Mouse (Mus musculus) Muller cell, postnatal 12 days (primary cell): ENCODE measurements around the gene Magix.

ENCODE experiments used
- DNase-seq: peaks from one replicate; pipeline ENCODE4 v3.0.0-alpha.2; 2015; ENCODE audit errors: inconsistent ontology term

Magix gene

DNA sequence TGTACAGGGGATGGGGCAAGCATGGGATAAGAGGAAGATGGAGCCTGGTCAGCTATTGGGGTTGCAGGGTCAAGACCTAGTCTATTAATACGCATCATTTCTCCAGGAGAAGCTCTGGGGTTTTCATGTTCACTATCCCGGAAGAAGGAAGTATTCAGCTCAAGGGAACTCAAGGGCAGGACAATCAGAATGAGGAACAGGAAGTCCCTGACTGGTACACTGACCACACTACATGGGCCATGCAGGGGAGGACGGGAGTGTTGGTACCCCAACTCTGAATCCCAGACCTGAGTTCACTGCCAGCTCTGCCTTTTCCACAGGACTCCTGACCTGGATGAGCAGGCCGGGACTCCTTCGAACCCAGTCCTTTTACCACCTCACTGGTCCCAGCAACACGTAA is 48.5 kb downstream of the Magix start:
- DNase-seq = no peak
